Mouse (Mus musculus): Measurements from ENCODE around the gene Ice2.

GRCm38 (mm10) chr9:69457747-69458625 is 60.3 kb downstream of the Ice2 start:
- TF ChIP-seq CTCF (IDR thresholded peaks at IDR 0.05) (no peak), EP300 (IDR thresholded peaks at IDR 0.05) (peak; percentile 58; the same call in 1 of the 2 replicates)
